Mouse (Mus musculus) thymus, adult 2 months (tissue): ENCODE data around the gene Alcam. TPM values are rescaled to one million over a fixed set of nuclear protein-coding genes. Genes with fewer than 3 reads are reported as not detected.

ENCODE experiments used
- DNase-seq: peaks from one replicate; pipeline ENCODE4 v3.0.0; 2021
- H3K27ac ChIP-seq: fragments of 200-500 bp; 2 replicates; pipeline ENCODE4 v1.5.1; 2012; ENCODE audit warnings: low read length, control low read depth; ENCODE audit not compliant: control insufficient read depth, insufficient read depth
- H3K27me3 ChIP-seq: fragments of 200-500 bp; 2 replicates; pipeline ENCODE4 v1.6.1; 2012; ENCODE audit warnings: mild to moderate bottlenecking, low read length, moderate library complexity, mixed read lengths; ENCODE audit not compliant: control insufficient read depth, insufficient read depth
- H3K36me3 ChIP-seq: fragments of 200-500 bp; 2 replicates; pipeline ENCODE4 v1.6.1; 2012; ENCODE audit warnings: mild to moderate bottlenecking, low read length, moderate library complexity; ENCODE audit not compliant: control insufficient read depth, insufficient read depth
- H3K4me1 ChIP-seq: fragments of 200-500 bp; replicated peaks from 2 replicates; pipeline ENCODE4 v1.6.1; 2012; ENCODE audit warnings: low read length; ENCODE audit not compliant: control insufficient read depth, insufficient read depth
- H3K4me3 ChIP-seq: fragments of 200-500 bp; 2 replicates; pipeline ENCODE4 v1.5.1; 2012; ENCODE audit warnings: mild to moderate bottlenecking, low read length, control low read depth, moderate library complexity; ENCODE audit not compliant: control insufficient read depth, insufficient read depth
- CTCF ChIP-seq: fragments of 200-500 bp; IDR thresholded peaks from 2 replicates; pipeline ENCODE4 v1.5.1; 2012; ENCODE audit warnings: mild to moderate bottlenecking, control low read depth, low read length, moderate library complexity, borderline replicate concordance; ENCODE audit not compliant: control insufficient read depth, poor library complexity, insufficient read depth; ENCODE audit errors: extremely low read depth
- POLR2A ChIP-seq: fragments of 200-500 bp; IDR thresholded peaks from 2 replicates; pipeline ENCODE4 v1.6.1; 2012; ENCODE audit warnings: mild to moderate bottlenecking, low read length, control low read depth, moderate library complexity; ENCODE audit not compliant: control insufficient read depth, poor library complexity, insufficient read depth; ENCODE audit errors: extremely low read depth
- WGBS: fragments of 180-500 bp; shearing (Covaris S2); methylation state at CpG from one replicate; pipeline ENCODE4 v1.1.7; 2018; 5-methylcytosine and 5-hydroxymethylcytosine counted together
- polyA plus RNA-seq: library from polyadenylated mRNA; depleted of rRNA; stranded (reverse); fragments of >200 nt; gene quantifications from 2 replicates; pipeline ENCODE4 v1.2.3, GENCODE M21; 2012

Gene Alcam
- polyA plus RNA-seq, 1 experiment = 7.7 TPM

DNA sequence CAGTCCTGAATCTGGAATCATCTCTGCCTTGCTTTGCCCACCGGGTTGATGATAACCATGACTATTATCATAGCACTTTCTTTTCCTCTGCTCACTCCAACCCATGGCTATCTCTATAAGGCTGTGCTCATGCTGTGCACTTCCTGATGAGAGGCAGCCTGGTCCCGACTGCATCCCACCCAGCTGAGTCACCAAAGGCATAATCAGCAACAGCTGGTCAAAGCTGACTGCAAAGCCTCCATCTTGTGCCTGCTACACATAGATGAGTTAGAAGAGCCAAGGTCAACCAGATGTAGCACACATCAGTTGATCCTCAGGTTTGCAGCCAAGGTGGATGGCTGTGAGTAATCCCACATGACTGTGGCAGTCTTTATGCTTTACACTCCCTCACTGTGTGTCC, 48.6 kb downstream of the Alcam start:
- WGBS = 94% methylated on average over 2 of the region's 2 CpGs
- DNase-seq = no peak
- H3K4me1 ChIP-seq = no peaks in the 10 kb centered on the region
- H3K36me3 ChIP-seq = no peaks in the 10 kb centered on the region
- H3K27ac ChIP-seq = no peak overlapping the region
- H3K4me3 ChIP-seq = no peak overlapping the region
- H3K27me3 ChIP-seq = no peaks in the 10 kb centered on the region
- no peak for TF ChIP-seq CTCF
- no peak for TF ChIP-seq POLR2A

DNA sequence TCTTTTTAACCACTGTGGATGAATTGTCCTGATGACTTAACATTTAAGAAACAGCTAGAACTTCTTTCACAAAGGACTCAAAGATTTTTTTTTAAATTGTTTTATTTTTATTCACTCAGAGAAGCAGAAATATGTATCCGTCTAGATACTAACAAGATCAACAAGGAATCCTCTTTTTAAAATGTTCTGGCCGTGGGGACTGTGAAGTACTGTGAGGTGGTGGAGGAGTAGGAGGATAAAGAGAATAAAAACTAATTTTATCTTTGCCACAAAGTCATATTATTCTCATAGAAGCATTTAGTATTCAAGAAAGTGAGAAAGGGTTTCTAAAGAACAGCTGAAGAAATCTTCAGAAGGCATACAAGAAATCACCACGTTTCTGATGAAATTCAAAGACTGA, 54.8 kb downstream of the Alcam start:
- no peaks in the 10 kb centered on the region for H3K4me1 ChIP-seq
- H3K36me3 ChIP-seq = no peaks in the 10 kb centered on the region
- H3K27ac ChIP-seq = no peak overlapping the region
- H3K27me3 ChIP-seq = no peaks in the 10 kb centered on the region
- DNase-seq = no peak
- no peak overlapping the region for H3K4me3 ChIP-seq
- 92% methylated on average over 3 of the region's 3 CpGs for WGBS
- TF ChIP-seq CTCF = no peak
- TF ChIP-seq POLR2A = no peak

DNA sequence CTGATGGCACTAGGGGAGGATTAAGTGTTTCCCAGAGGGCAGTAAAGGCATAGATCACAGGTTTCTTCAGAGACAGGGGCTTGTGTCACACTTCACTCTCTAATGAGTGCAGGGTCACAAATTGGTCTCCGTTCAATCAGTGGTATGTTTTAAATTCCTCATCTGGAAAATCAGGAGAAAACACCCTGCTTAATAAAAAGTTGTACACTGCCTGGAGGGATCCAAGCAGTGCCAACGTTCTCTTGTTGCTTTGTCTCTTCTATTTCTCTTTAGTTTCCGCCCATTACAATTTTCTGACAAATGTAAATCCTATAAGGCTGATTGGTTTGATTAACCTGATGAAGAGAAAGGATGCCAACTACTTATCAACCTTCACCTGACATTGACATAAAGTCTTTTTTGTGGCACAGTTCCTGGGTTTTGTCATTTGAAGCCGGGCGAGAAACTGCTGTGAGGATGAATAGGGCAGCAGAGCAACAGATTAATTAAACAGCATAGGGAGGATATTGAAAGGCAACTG, 67.0 kb downstream of the Alcam start:
- no peak overlapping the region for H3K4me3 ChIP-seq
- no peak overlapping the region for H3K27ac ChIP-seq
- TF ChIP-seq POLR2A (no peak), CTCF (no peak)
- no peak for DNase-seq
- H3K27me3 ChIP-seq = no peaks in the 10 kb centered on the region
- H3K36me3 ChIP-seq = no peaks in the 10 kb centered on the region
- H3K4me1 ChIP-seq = no peaks in the 10 kb centered on the region
- 94% methylated on average over 5 of the region's 5 CpGs for WGBS

DNA sequence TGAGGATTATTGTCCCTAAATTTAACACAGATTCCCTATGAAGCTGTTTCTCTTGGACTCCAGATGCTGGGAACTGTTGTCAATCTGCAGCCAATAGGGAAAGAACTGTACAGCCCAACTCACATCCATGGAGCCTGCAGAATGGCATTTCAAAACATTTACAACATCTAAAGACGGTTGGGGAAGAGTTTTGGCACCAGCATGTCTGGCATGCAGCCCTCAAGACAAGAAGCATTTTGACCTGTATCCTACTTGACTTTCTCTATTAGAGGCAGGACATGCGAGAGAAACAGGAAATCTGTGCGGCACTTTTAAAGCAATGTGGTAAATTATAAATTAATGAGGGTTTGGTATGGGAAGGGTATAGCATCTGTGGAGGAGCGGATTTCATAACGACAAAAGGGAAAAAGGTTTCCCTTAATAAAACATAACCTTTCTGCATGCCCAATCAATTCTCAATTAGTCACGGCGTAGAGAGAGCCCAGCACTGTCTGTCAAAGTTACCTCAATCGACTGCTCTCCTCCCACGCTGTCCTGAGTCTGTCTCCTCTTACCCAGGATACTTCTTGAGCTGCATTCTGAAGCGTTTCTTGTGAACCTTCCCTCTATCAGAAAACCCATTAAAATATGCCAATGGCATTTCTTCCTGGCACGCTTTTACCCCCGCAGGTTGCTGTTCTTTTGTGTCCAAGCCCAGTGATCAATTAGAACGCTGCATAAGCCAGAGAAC, 70.3 kb downstream of the Alcam start:
- Histone ChIP-seq H3K27me3 (no peaks in the 10 kb centered on the region), H3K4me3 (no peak overlapping the region), H3K4me1 (no peaks in the 10 kb centered on the region), H3K36me3 (no peaks in the 10 kb centered on the region), H3K27ac (no peak overlapping the region)
- no peak for DNase-seq
- TF ChIP-seq CTCF (no peak), POLR2A (no peak)
- WGBS = 91% methylated on average over 13 of the region's 13 CpGs

DNA sequence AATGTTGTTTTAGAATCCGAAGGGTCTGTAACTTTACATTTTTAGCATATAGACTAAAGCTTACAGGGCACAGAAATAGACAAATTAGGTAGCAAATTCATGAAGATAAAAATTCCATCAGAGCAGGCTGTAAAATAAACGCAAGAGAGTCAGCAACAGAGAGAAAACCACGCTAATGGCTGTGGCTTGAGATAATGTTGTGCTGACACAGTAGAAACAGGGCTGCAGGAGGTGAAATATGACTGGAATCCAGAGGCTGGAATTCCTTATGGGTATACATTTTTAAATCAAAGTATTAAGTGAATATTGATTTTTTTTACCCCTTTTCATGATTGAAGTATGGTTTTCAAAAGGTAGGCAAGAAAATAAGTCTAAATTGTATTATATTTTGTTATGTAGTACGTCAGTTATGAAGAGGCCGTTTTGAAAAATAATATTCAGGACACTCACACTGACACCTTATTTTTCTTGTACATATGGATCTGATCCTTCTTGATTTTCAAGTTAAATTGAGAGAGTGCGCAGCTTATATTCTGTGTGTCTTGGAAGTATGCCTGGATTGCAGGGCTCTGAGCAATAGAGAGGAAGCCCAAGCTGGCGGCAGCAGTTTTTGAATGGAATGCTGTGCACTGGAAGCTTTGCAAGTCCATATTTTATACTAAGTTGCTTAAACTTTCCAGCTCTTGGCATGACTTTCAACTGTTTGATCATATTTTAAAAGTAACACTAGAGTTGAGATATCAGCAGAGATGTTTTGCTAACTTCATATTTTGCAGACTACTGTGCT, 74.9 kb downstream of the Alcam start:
- no peak for TF ChIP-seq CTCF
- TF ChIP-seq POLR2A = no peak
- Histone ChIP-seq H3K36me3 (no peaks in the 10 kb centered on the region), H3K27me3 (no peaks in the 10 kb centered on the region), H3K4me3 (no peak overlapping the region), H3K27ac (no peak overlapping the region), H3K4me1 (no peaks in the 10 kb centered on the region)
- 89% methylated on average over 7 of the region's 7 CpGs for WGBS
- no peak for DNase-seq

DNA sequence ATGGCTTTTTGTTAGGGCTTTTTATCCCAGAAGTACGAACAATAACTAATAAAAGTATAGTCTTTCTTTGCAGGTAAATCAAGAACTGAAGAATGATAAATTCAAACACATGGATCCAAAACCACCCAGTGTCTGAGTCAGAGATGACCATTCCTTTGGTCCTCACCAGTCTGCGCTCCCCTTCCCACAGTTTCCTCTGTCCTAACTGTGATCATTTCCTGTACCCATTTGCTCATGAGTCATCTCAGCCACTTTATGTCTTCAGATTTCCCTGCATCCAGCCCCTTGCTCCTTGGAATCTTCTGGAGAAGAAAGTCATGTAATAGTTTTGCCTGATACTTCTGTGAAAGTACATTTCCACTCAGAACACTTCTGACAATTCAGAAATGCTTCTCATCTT, 77.0 kb downstream of the Alcam start:
- DNase-seq = no peak
- Histone ChIP-seq H3K36me3 (no peaks in the 10 kb centered on the region), H3K4me1 (no peaks in the 10 kb centered on the region), H3K27ac (no peak overlapping the region), H3K4me3 (no peak overlapping the region), H3K27me3 (no peaks in the 10 kb centered on the region)
- TF ChIP-seq POLR2A (no peak), CTCF (no peak)
- WGBS = 96% methylated on average over 2 of the region's 2 CpGs
